Mouse (Mus musculus): Measurements from ENCODE around the gene Stac2. TPM values are rescaled to one million over a fixed set of nuclear protein-coding genes. Genes with fewer than 3 reads are reported as not detected.

Stac2 gene
- polyA plus RNA-seq, 1 experiment = 34.6 TPM

- TF ChIP-seq CTCF (IDR thresholded peaks at IDR 0.05; ENCODE audit: control insufficient read depth, insufficient read depth, insufficient read length) (no peak), MYOG (IDR thresholded peaks at IDR 0.05; ENCODE audit: control insufficient read depth, extremely low read depth, insufficient read length) (no peak), MYOD1 (IDR thresholded peaks at IDR 0.05; ENCODE audit: control insufficient read depth, insufficient read length, low read depth) (no peak), CEBPB (IDR thresholded peaks at IDR 0.05; ENCODE audit: low read depth) (no peak), MAX (IDR thresholded peaks at IDR 0.05) (no peak), USF1 (IDR thresholded peaks at IDR 0.05; ENCODE audit: low read depth) (no peak), FOSL1 (IDR thresholded peaks at IDR 0.05; ENCODE audit: insufficient read depth, low read length, poor library complexity, severe bottlenecking) (no peak)
- Histone ChIP-seq H3ac (ENCODE audit: control insufficient read depth, insufficient read length, low read depth) (no peak overlapping the region), H3K36me3 (ENCODE audit: control insufficient read depth, insufficient read depth) (no peaks in the 10 kb centered on the region), H3K27me3 (ENCODE audit: control insufficient read depth, insufficient read depth, insufficient read length) (no peaks in the 10 kb centered on the region), H3K79me2 (ENCODE audit: control insufficient read depth, insufficient read depth) (no peaks in the 10 kb centered on the region), H3K4me3 (ENCODE audit: insufficient read depth, poor library complexity, severe bottlenecking) (no peak overlapping the region), H3K79me3 (ENCODE audit: low read depth) (no peaks in the 10 kb centered on the region)
Observed at GRCm38 (mm10) chr11:98001351-98001824, 51.9 kb downstream of the Stac2 start.

GRCm38 (mm10) chr11:98000378-98001140 is 52.7 kb downstream of the Stac2 start:
- TF ChIP-seq FOSL1 (IDR thresholded peaks at IDR 0.05; ENCODE audit: insufficient read depth, low read length, poor library complexity, severe bottlenecking) (no peak), MYOD1 (IDR thresholded peaks at IDR 0.05; ENCODE audit: control insufficient read depth, insufficient read length, low read depth) (no peak), CTCF (IDR thresholded peaks at IDR 0.05; ENCODE audit: control insufficient read depth, insufficient read depth, insufficient read length) (no peak), CEBPB (IDR thresholded peaks at IDR 0.05; ENCODE audit: low read depth) (no peak), MYOG (IDR thresholded peaks at IDR 0.05; ENCODE audit: control insufficient read depth, extremely low read depth, insufficient read length) (no peak), MAX (IDR thresholded peaks at IDR 0.05) (no peak), USF1 (IDR thresholded peaks at IDR 0.05; ENCODE audit: low read depth) (no peak)
- Histone ChIP-seq H3ac (ENCODE audit: control insufficient read depth, insufficient read length, low read depth) (no peak overlapping the region), H3K36me3 (ENCODE audit: control insufficient read depth, insufficient read depth) (no peaks in the 10 kb centered on the region), H3K27me3 (ENCODE audit: control insufficient read depth, insufficient read depth, insufficient read length) (no peaks in the 10 kb centered on the region), H3K79me2 (ENCODE audit: control insufficient read depth, insufficient read depth) (no peaks in the 10 kb centered on the region), H3K4me3 (ENCODE audit: insufficient read depth, poor library complexity, severe bottlenecking) (no peak overlapping the region), H3K79me3 (ENCODE audit: low read depth) (no peaks in the 10 kb centered on the region)

GRCm38 (mm10) chr11:97999748-98000147 is 53.5 kb downstream of the Stac2 start:
- no peak overlapping the region for H3ac ChIP-seq (ENCODE audit: control insufficient read depth, insufficient read length, low read depth)
- TF ChIP-seq USF1 (IDR thresholded peaks at IDR 0.05; ENCODE audit: low read depth) = no peak
- TF ChIP-seq CTCF (IDR thresholded peaks at IDR 0.05; ENCODE audit: control insufficient read depth, insufficient read depth, insufficient read length) = no peak
- no peak for TF ChIP-seq CEBPB (IDR thresholded peaks at IDR 0.05; ENCODE audit: low read depth)
- H3K79me2 ChIP-seq (ENCODE audit: control insufficient read depth, insufficient read depth) = no peaks in the 10 kb centered on the region
- H3K79me3 ChIP-seq (ENCODE audit: low read depth) = no peaks in the 10 kb centered on the region
- no peaks in the 10 kb centered on the region for H3K27me3 ChIP-seq (ENCODE audit: control insufficient read depth, insufficient read depth, insufficient read length)
- H3K4me3 ChIP-seq (ENCODE audit: insufficient read depth, poor library complexity, severe bottlenecking) = no peak overlapping the region
- no peaks in the 10 kb centered on the region for H3K36me3 ChIP-seq (ENCODE audit: control insufficient read depth, insufficient read depth)

GRCm38 (mm10) chr11:97998898-97999608 is 54.2 kb downstream of the Stac2 start:
- Histone ChIP-seq H3K36me3 (ENCODE audit: control insufficient read depth, insufficient read depth) (no peaks in the 10 kb centered on the region), H3K4me3 (ENCODE audit: insufficient read depth, poor library complexity, severe bottlenecking) (no peak overlapping the region), H3K79me3 (ENCODE audit: low read depth) (no peaks in the 10 kb centered on the region), H3ac (ENCODE audit: control insufficient read depth, insufficient read length, low read depth) (no peak overlapping the region), H3K79me2 (ENCODE audit: control insufficient read depth, insufficient read depth) (no peaks in the 10 kb centered on the region), H3K27me3 (ENCODE audit: control insufficient read depth, insufficient read depth, insufficient read length) (no peaks in the 10 kb centered on the region)
- TF ChIP-seq MYOG (IDR thresholded peaks at IDR 0.05; ENCODE audit: control insufficient read depth, extremely low read depth, insufficient read length) (no peak), MYOD1 (IDR thresholded peaks at IDR 0.05; ENCODE audit: control insufficient read depth, insufficient read length, low read depth) (no peak), CTCF (IDR thresholded peaks at IDR 0.05; ENCODE audit: control insufficient read depth, insufficient read depth, insufficient read length) (no peak), CEBPB (IDR thresholded peaks at IDR 0.05; ENCODE audit: low read depth) (no peak), FOSL1 (IDR thresholded peaks at IDR 0.05; ENCODE audit: insufficient read depth, low read length, poor library complexity, severe bottlenecking) (no peak), MAX (IDR thresholded peaks at IDR 0.05) (no peak), USF1 (IDR thresholded peaks at IDR 0.05; ENCODE audit: low read depth) (no peak)

GRCm38 (mm10) chr11:97998074-97998793 is 55.0 kb downstream of the Stac2 start:
- no peaks in the 10 kb centered on the region for H3K27me3 ChIP-seq (ENCODE audit: control insufficient read depth, insufficient read depth, insufficient read length)

More at GRCm38 (mm10) chr11:97998074-97998793, 55.0 kb downstream of the Stac2 start:
- Histone ChIP-seq H3ac (ENCODE audit: control insufficient read depth, insufficient read length, low read depth) (no peak overlapping the region), H3K4me3 (ENCODE audit: insufficient read depth, poor library complexity, severe bottlenecking) (no peak overlapping the region), H3K79me2 (ENCODE audit: control insufficient read depth, insufficient read depth) (no peaks in the 10 kb centered on the region), H3K79me3 (ENCODE audit: low read depth) (no peaks in the 10 kb centered on the region), H3K36me3 (ENCODE audit: control insufficient read depth, insufficient read depth) (no peaks in the 10 kb centered on the region)
- TF ChIP-seq MAX (IDR thresholded peaks at IDR 0.05) = no peak
- no peak for TF ChIP-seq USF1 (IDR thresholded peaks at IDR 0.05; ENCODE audit: low read depth)
- no peak for TF ChIP-seq CTCF (IDR thresholded peaks at IDR 0.05; ENCODE audit: control insufficient read depth, insufficient read depth, insufficient read length)
- no peak for TF ChIP-seq MYOD1 (IDR thresholded peaks at IDR 0.05; ENCODE audit: control insufficient read depth, insufficient read length, low read depth)
- no peak for TF ChIP-seq FOSL1 (IDR thresholded peaks at IDR 0.05; ENCODE audit: insufficient read depth, low read length, poor library complexity, severe bottlenecking)
- no peak for TF ChIP-seq CEBPB (IDR thresholded peaks at IDR 0.05; ENCODE audit: low read depth)
- TF ChIP-seq MYOG (IDR thresholded peaks at IDR 0.05; ENCODE audit: control insufficient read depth, extremely low read depth, insufficient read length) = no peak
